Mouse (Mus musculus): ENCODE data around the gene 4930596D02Rik. TPM values are rescaled to one million over a fixed set of nuclear protein-coding genes. Genes with fewer than 3 reads are reported as not detected.

4930596D02Rik gene
- not detected in 2 replicates for polyA plus RNA-seq (2015; fragmentation: Nextera tagmentation; extraction: Ambion mirVana)

- 84% methylated on average over 4 of the region's 4 CpGs for WGBS
- no peak for ATAC-seq
- no peaks in the 10 kb centered on the region for H3K9me3 ChIP-seq (replicated peaks; ENCODE audit: control insufficient read depth, low read length, poor library complexity, severe bottlenecking)
- H3K9ac ChIP-seq (ENCODE audit: low read depth, low read length) = no peak within 1 kb of the TSS
- H3K36me3 ChIP-seq (ENCODE audit: control insufficient read depth, insufficient read depth, low read length) = no peaks in the 10 kb centered on the region
- H3K27ac ChIP-seq (ENCODE audit: low read length) = no peak within 1 kb of the TSS
- no peak within 1 kb of the TSS for H3K4me2 ChIP-seq (ENCODE audit: low read length)
- H3K4me1 ChIP-seq (ENCODE audit: control insufficient read depth, insufficient read depth, low read length) = no peaks in the 10 kb centered on the region
- H3K27me3 ChIP-seq (ENCODE audit: control insufficient read depth, insufficient read depth, low read depth, low read length) = no peaks in the 10 kb centered on the region
- no peak within 1 kb of the TSS for H3K4me3 ChIP-seq (ENCODE audit: low read depth, low read length)
Observed at GRCm38 (mm10) chr14:35811878-35812277, at the start of gene 4930596D02Rik. Gene 4930596D02Rik, minus strand, starts transcription at chr14:35811978.

- no peak overlapping the region for H3K9ac ChIP-seq (ENCODE audit: low read depth, low read length)
- no peaks in the 10 kb centered on the region for H3K27me3 ChIP-seq (ENCODE audit: control insufficient read depth, insufficient read depth, low read depth, low read length)
- ATAC-seq = no peak
- H3K36me3 ChIP-seq (ENCODE audit: control insufficient read depth, insufficient read depth, low read length) = no peaks in the 10 kb centered on the region
- no peak overlapping the region for H3K4me3 ChIP-seq (ENCODE audit: low read depth, low read length)
- 92% methylated on average over 1 of the region's 1 CpGs for WGBS
- no peaks in the 10 kb centered on the region for H3K4me1 ChIP-seq (ENCODE audit: control insufficient read depth, insufficient read depth, low read length)
- H3K4me2 ChIP-seq (ENCODE audit: low read length) = no peak overlapping the region
- H3K9me3 ChIP-seq (replicated peaks; ENCODE audit: control insufficient read depth, low read length, poor library complexity, severe bottlenecking) = no peaks in the 10 kb centered on the region
- no peak overlapping the region for H3K27ac ChIP-seq (ENCODE audit: low read length)
Observed at GRCm38 (mm10) chr14:35853254-35853653, 41.5 kb upstream of the 4930596D02Rik start.

GRCm38 (mm10) chr14:35845271-35845670 is 33.5 kb upstream of the 4930596D02Rik start:
- no peak overlapping the region for H3K27ac ChIP-seq (ENCODE audit: low read length)

GRCm38 (mm10) chr14:35842111-35842721 is 30.4 kb upstream of the 4930596D02Rik start:
- Histone ChIP-seq H3K27ac (ENCODE audit: low read length) (no peak overlapping the region), H3K4me2 (ENCODE audit: low read length) (no peak overlapping the region), H3K9me3 (replicated peaks; ENCODE audit: control insufficient read depth, low read length, poor library complexity, severe bottlenecking) (no peaks in the 10 kb centered on the region), H3K9ac (ENCODE audit: low read depth, low read length) (no peak overlapping the region), H3K4me1 (ENCODE audit: control insufficient read depth, insufficient read depth, low read length) (no peaks in the 10 kb centered on the region), H3K36me3 (ENCODE audit: control insufficient read depth, insufficient read depth, low read length) (no peaks in the 10 kb centered on the region), H3K4me3 (ENCODE audit: low read depth, low read length) (no peak overlapping the region), H3K27me3 (ENCODE audit: control insufficient read depth, insufficient read depth, low read depth, low read length) (no peaks in the 10 kb centered on the region)
- WGBS = 81% methylated on average over 7 of the region's 7 CpGs
- no peak for ATAC-seq

More at GRCm38 (mm10) chr14:35845271-35845670, 33.5 kb upstream of the 4930596D02Rik start:
- no peak for ATAC-seq
- Histone ChIP-seq H3K9ac (ENCODE audit: low read depth, low read length) (no peak overlapping the region), H3K4me3 (ENCODE audit: low read depth, low read length) (no peak overlapping the region), H3K4me2 (ENCODE audit: low read length) (no peak overlapping the region), H3K4me1 (ENCODE audit: control insufficient read depth, insufficient read depth, low read length) (no peaks in the 10 kb centered on the region), H3K36me3 (ENCODE audit: control insufficient read depth, insufficient read depth, low read length) (no peaks in the 10 kb centered on the region), H3K9me3 (replicated peaks; ENCODE audit: control insufficient read depth, low read length, poor library complexity, severe bottlenecking) (no peaks in the 10 kb centered on the region), H3K27me3 (ENCODE audit: control insufficient read depth, insufficient read depth, low read depth, low read length) (no peaks in the 10 kb centered on the region)
- 87% methylated on average over 6 of the region's 6 CpGs for WGBS

GRCm38 (mm10) chr14:35792656-35793213 is 19.0 kb downstream of the 4930596D02Rik start:
- H3K4me2 ChIP-seq (ENCODE audit: low read length) = no peak overlapping the region
- ATAC-seq = no peak
- no peaks in the 10 kb centered on the region for H3K36me3 ChIP-seq (ENCODE audit: control insufficient read depth, insufficient read depth, low read length)
- no peak overlapping the region for H3K9ac ChIP-seq (ENCODE audit: low read depth, low read length)
- H3K4me1 ChIP-seq (ENCODE audit: control insufficient read depth, insufficient read depth, low read length) = no peaks in the 10 kb centered on the region
- H3K27me3 ChIP-seq (ENCODE audit: control insufficient read depth, insufficient read depth, low read depth, low read length) = no peaks in the 10 kb centered on the region
- WGBS = 22% methylated on average over 3 of the region's 3 CpGs
- H3K4me3 ChIP-seq (ENCODE audit: low read depth, low read length) = no peak overlapping the region
- H3K9me3 ChIP-seq (replicated peaks; ENCODE audit: control insufficient read depth, low read length, poor library complexity, severe bottlenecking) = no peaks in the 10 kb centered on the region
- H3K27ac ChIP-seq (ENCODE audit: low read length) = no peak overlapping the region

- Histone ChIP-seq H3K36me3 (ENCODE audit: control insufficient read depth, insufficient read depth, low read length) (no peaks in the 10 kb centered on the region), H3K27ac (ENCODE audit: low read length) (no peak overlapping the region), H3K9ac (ENCODE audit: low read depth, low read length) (no peak overlapping the region), H3K4me3 (ENCODE audit: low read depth, low read length) (no peak overlapping the region), H3K4me2 (ENCODE audit: low read length) (no peak overlapping the region), H3K4me1 (ENCODE audit: control insufficient read depth, insufficient read depth, low read length) (no peaks in the 10 kb centered on the region), H3K9me3 (replicated peaks; ENCODE audit: control insufficient read depth, low read length, poor library complexity, severe bottlenecking) (no peaks in the 10 kb centered on the region), H3K27me3 (ENCODE audit: control insufficient read depth, insufficient read depth, low read depth, low read length) (no peaks in the 10 kb centered on the region)
- no peak for ATAC-seq
- WGBS = 68% methylated on average over 3 of the region's 3 CpGs
Observed at GRCm38 (mm10) chr14:35780033-35780432, 31.7 kb downstream of the 4930596D02Rik start.

- Histone ChIP-seq H3K27ac (ENCODE audit: low read length) (no peak overlapping the region), H3K4me2 (ENCODE audit: low read length) (no peak overlapping the region), H3K4me3 (ENCODE audit: low read depth, low read length) (no peak overlapping the region), H3K4me1 (ENCODE audit: control insufficient read depth, insufficient read depth, low read length) (no peaks in the 10 kb centered on the region), H3K9ac (ENCODE audit: low read depth, low read length) (no peak overlapping the region), H3K36me3 (ENCODE audit: control insufficient read depth, insufficient read depth, low read length) (no peaks in the 10 kb centered on the region), H3K27me3 (ENCODE audit: control insufficient read depth, insufficient read depth, low read depth, low read length) (no peaks in the 10 kb centered on the region), H3K9me3 (replicated peaks; ENCODE audit: control insufficient read depth, low read length, poor library complexity, severe bottlenecking) (no peaks in the 10 kb centered on the region)
- ATAC-seq = no peak
- WGBS = 93% methylated on average over 1 of the region's 1 CpGs
Observed at GRCm38 (mm10) chr14:35773306-35773705, 38.5 kb downstream of the 4930596D02Rik start.

Measured in midbrain, embryonic 16.5 days (tissue).